Mouse (Mus musculus): ENCODE measurements around the gene Fkbpl. TPM values are rescaled to one million over a fixed set of nuclear protein-coding genes. Genes with fewer than 3 reads are reported as not detected.

The Fkbpl gene
- total and polyA plus RNA-seq, 3 experiments: 5.5 to 8.2 (median 6.2) TPM

GRCm38 (mm10) chr17:34648141-34648890 is 3.8 kb downstream of the Fkbpl start:
- Histone ChIP-seq H3K27me3 (replicated peaks) (peaks cover 9% of the 10 kb centered on the region), H3K4me1 (ENCODE audit: control insufficient read depth in 1 of 2, insufficient read depth in 2 of 2) (peaks cover 16 to 45% of the 10 kb centered on the region in 2 experiments), H3K27ac (ENCODE audit: insufficient read depth, low read depth) (no peak overlapping the region), H3K36me3 (replicated peaks in 1 of 2; ENCODE audit: control insufficient read depth in 1 of 2, insufficient read depth in 1 of 2, low read length in 1 of 2) (peaks cover 38 to 59% of the 10 kb centered on the region in 2 experiments), H3K9me3 (replicated peaks; ENCODE audit: low read length) (no peaks in the 10 kb centered on the region), H3K4me2 (ENCODE audit: insufficient read depth, low read depth, poor library complexity, severe bottlenecking) (peak overlapping the region; percentile 85), H3K4me3 (replicated peaks in 1 of 3; ENCODE audit: low read depth in 2 of 3, low read length in 2 of 3, poor library complexity in 1 of 3) (peak overlapping the region in 1 of 3 experiments; percentile 94), H3K79me2 (replicated peaks; ENCODE audit: control insufficient read depth, extremely low read depth, insufficient read depth, poor library complexity, severe bottlenecking) (no peaks in the 10 kb centered on the region; the same call in 1 of the 2 replicates), H3K9ac (ENCODE audit: insufficient read depth, low read depth) (no peak overlapping the region; the same call in 1 of the 2 replicates)
- DNase-seq (ENCODE audit: extremely low read depth): no peak
- TF ChIP-seq MXI1 (IDR thresholded peaks at IDR 0.05; ENCODE audit: low read depth, low read length) (no peak), MYC (IDR thresholded peaks at IDR 0.05; ENCODE audit: low read depth, low read length) (no peak), POLR2AphosphoS2 (IDR thresholded peaks at IDR 0.05; ENCODE audit: low read depth, low read length) (no peak), ZKSCAN1 (IDR thresholded peaks at IDR 0.05; ENCODE audit: borderline replicate concordance, low read depth, low read length) (no peak), ELF1 (IDR thresholded peaks at IDR 0.05; ENCODE audit: low read depth, low read length) (no peak), TBP (conservative IDR thresholded peaks at IDR 0.05; ENCODE audit: low read depth, low read length) (no peak), MAFK (IDR thresholded peaks at IDR 0.05; ENCODE audit: insufficient replicate concordance, low read length) (no peak), MAX (IDR thresholded peaks at IDR 0.05; ENCODE audit: low read length) (no peak), GABPA (IDR thresholded peaks at IDR 0.05; ENCODE audit: insufficient replicate concordance, low read depth, low read length) (no peak), IRF4 (IDR thresholded peaks at IDR 0.05; ENCODE audit: low read depth, low read length) (no peak), USF2 (conservative IDR thresholded peaks at IDR 0.05; ENCODE audit: low read depth, low read length) (no peak), UBTF (IDR thresholded peaks at IDR 0.05; ENCODE audit: low read depth, low read length) (no peak), EP300 (IDR thresholded peaks at IDR 0.05; ENCODE audit: low read length) (no peak), MAZ (IDR thresholded peaks at IDR 0.05; ENCODE audit: low read depth, low read length) (no peak), RCOR1 (conservative IDR thresholded peaks at IDR 0.05; ENCODE audit: low read depth, low read length) (no peak), JUND (conservative IDR thresholded peaks at IDR 0.05; ENCODE audit: low read depth, low read length) (no peak), TCF12 (IDR thresholded peaks at IDR 0.05; ENCODE audit: low read depth, low read length) (no peak), E2F4 (IDR thresholded peaks at IDR 0.05; ENCODE audit: insufficient replicate concordance, low read depth, low read length) (no peak), RAD21 (IDR thresholded peaks at IDR 0.05; ENCODE audit: low read depth, low read length) (no peak)
- dilution Hi-C loops (cut with MboI; ENCODE audit: extremely low pct_ligation_motif_present, extremely low pct_unique_long_range_greater_than_20kb, low sequenced_read_pairs): no loop called here
- in situ Hi-C loops (cut with MboI; ENCODE audit: low pct_ligation_motif_present, low pct_unique_long_range_greater_than_20kb, low sequenced_read_pairs): no loop called here

Measured in CH12.LX (cell line).